Mouse (Mus musculus) inflammation-experienced regulatory T-cells, adult 16 weeks (primary cell): ENCODE results near the gene Pglyrp4. TPM values are rescaled to one million over a fixed set of nuclear protein-coding genes. Genes with fewer than 3 reads are reported as not detected.

ENCODE experiments used
- polyA plus RNA-seq: library from polyadenylated mRNA; unstranded; fragments of 100-300 nt; shearing (Covaris generic); gene quantifications from one replicate; pipeline ENCODE4 v1.2.1, GENCODE M21; 2017

Gene Pglyrp4
- polyA plus RNA-seq = not detected

DNA sequence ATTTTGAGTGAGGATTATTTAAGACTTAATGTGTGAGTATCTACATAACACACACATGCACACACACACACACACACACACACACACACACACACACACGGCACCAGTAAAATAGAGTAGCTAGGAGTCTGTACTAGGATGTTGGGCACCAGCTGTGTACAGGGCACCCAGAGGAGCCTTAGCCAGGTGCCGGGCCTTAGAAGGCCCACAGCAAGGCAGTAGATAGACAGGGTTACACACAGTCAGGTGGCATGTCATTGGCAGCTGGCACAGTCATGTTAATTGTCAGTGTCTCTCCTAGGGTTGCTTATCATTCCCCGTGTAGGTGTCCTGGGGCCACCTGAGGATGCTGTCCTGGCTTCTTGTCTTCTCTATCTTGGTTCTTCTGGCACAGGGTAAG lies at the start of gene Pglyrp4:
Pglyrp4 (plus strand) TSS at position 301 of the 400 bp plus-strand sequence.

DNA sequence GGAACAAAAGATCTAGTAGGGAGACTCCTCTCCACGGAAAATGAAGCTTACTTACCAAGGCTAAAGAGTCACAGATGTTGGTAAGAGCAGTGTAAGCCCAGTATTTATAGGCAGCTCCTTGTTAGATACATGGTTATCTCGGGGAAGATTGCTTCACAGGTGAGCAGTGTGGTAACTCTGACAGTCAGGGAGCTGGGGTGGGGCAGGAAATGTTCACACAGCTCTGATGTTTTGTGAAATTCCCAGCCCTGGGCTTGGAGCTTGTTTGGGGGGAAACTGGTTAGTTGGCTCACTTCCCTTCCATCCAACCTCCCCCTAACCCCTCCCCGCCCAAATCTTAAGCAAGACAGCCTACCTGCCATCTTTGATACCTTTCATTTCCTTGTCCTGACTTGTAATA lies 31.1 kb upstream of the Pglyrp4 start, which contains the start of gene S100a9:
S100a9 (minus strand) TSS at position 109 of the 400 bp plus-strand sequence.

DNA sequence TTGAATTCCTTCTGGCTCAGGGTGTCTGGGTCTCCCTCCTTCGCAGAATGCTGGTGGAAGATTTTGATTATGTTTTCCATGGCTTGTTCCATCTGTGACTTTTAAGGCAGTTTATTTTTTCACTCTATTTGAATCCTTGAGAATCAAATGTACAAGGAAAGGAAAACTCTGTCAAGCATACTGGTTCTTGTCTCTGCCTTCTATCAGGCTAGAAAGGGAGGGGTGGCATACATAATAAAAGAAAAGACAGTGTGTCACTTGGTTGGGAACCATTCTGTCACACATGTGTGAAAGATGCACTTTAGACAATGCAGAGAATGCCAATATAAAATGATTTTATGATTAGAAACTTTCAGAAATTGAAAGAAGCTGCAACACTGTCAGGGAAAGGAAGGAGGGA lies 51.1 kb downstream of the Pglyrp4 start, which contains the start of gene Gm5849:
Gm5849 (minus strand) TSS at position 101 of the 400 bp plus-strand sequence.

Other genes with a start within 250 kb of the Pglyrp4 start
- gene Snapin, start 235.9 kb upstream of the Pglyrp4 start, polyA plus RNA-seq = 132 TPM
- 218 TPM for gene Chtop, start 217.4 kb upstream of the Pglyrp4 start, polyA plus RNA-seq
- gene S100a1, start 212.5 kb upstream of the Pglyrp4 start, polyA plus RNA-seq = 4.7 TPM
- 157 TPM for gene S100a13, start 212.5 kb upstream of the Pglyrp4 start, polyA plus RNA-seq
- not detected for gene S100a14, start 200.1 kb upstream of the Pglyrp4 start, polyA plus RNA-seq
- 0.43 TPM for gene S100a16, start 189.7 kb upstream of the Pglyrp4 start, polyA plus RNA-seq
- 2.4 TPM for gene S100a3, start 166.3 kb upstream of the Pglyrp4 start, polyA plus RNA-seq
- gene S100a2, start 136.7 kb upstream of the Pglyrp4 start, polyA plus RNA-seq = 1.1 TPM
- not detected for gene Gm42674, start 125.0 kb upstream of the Pglyrp4 start, polyA plus RNA-seq
- gene S100a4, start 123.1 kb upstream of the Pglyrp4 start, polyA plus RNA-seq = 209 TPM
- gene S100a5, start 118.4 kb upstream of the Pglyrp4 start, polyA plus RNA-seq = not detected
- 374 TPM for gene S100a6, start 114.0 kb upstream of the Pglyrp4 start, polyA plus RNA-seq
- gene S100a7a, start 72.9 kb upstream of the Pglyrp4 start, polyA plus RNA-seq = not detected
- not detected for gene S100a8, start 57.9 kb upstream of the Pglyrp4 start, polyA plus RNA-seq
- not detected for gene S100a9, start 31.2 kb upstream of the Pglyrp4 start, polyA plus RNA-seq
- gene Gm5849, start 51.0 kb downstream of the Pglyrp4 start, polyA plus RNA-seq = not detected